Mouse (Mus musculus): ENCODE results near the gene Qtrt1.

The Qtrt1 gene

DNA sequence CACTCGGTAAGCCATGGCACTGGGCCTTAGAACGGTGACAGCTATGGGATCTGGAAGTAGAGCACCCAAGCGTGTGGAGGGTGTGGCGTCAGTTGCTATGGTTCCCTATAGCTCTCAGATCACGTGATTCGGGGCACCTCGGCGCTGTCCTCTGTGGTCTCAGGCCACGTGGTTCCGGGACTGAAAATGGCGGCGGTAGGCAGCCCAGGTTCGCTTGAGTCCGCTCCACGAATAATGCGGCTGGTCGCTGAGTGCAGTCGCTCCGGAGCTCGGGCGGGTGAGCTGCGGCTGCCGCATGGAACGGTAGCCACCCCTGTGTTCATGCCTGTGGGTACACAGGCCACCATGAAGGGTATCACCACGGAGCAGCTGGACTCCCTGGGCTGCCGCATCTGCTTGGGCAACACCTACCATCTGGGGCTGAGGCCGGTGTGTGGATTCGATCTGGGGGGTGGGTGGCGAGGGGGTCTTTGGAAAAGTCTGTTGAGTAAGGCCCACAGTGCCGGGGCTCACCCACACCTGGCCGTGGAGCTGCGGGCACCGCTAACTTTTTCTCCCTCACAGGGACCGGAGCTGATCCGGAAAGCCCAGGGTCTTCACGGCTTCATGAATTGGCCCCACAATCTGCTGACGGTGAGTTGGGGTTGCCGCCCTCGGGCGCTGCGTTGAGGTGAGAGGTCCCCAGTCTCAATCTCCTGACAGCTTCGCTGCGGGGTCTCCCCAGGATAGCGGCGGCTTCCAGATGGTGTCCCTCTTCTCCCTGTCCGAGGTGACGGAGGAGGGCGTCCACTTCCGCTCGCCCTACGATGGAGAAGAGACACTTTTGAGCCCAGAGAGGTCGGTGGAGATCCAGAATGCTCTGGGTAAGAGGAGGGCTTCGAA lies at the start of gene Qtrt1:
Gene Qtrt1, plus strand, starts transcription at position 169 of the 882 bp plus-strand sequence.
- peak; percentile 82 for DNase-seq (ENCODE audit: low read depth, low spot score)

DNA sequence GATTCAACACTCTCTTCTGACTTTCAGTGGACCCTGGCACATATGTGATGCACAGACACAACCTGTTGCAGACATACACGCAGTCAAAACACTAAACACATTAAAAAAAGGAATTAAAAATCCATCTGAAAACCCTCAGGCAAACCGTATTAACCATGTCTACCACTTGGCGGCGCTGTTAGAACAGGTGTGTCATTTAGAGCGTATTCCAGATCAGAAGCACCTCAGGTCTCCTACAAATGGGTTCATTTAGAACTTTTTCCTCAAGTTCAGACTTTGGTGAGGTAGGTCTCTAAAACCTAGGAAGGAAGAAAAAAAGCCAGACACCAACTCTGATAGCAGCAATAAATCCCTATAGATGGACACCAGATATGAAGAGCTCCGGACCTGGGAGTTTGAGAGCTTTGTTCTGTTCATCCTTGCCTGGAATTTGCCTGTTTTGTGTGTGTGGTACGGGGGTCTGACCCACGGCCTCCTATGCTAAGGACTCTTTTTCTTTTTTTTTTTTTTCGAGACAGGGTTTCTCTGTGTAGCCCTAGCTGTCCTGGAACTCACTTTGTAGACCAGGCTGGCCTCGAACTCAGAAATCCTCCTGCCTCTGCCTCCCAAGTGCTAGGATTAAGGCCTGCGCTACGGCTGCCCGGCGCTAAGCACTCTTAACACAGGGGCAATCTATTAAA lies 45.0 kb upstream of the Qtrt1 start:
- no peak for DNase-seq (ENCODE audit: low read depth, low spot score)

- peak; percentile 99 for DNase-seq (ENCODE audit: low read depth, low spot score)
Observed at GRCm38 (mm10) chr9:21367357-21368111, 44.1 kb upstream of the Qtrt1 start, which contains the start of gene Ilf3. Gene Ilf3, plus strand, starts transcription at chr9:21367871.

DNA sequence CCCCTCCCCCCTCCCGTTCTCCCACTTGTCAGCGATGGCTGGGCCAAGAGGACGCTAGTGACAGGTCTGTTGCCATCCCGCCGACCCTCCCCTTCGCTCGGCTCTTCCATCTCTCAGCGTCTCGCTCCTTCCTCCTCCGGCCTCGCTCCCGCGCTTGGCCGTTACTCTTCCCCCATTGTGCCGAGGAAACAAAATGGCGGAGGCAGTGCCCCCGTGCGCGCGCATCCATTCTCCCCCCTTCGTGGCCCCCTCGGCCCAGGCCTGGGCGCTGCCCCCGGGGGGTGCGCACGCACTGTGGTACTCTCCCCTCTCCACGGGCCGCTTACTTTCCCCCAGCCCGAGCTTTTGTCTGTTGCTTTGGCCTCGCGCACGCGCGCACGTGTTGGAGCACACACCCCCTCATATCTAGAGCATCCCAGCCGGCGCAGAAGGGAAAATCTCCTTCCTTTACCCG lies 43.5 kb upstream of the Qtrt1 start:
- no peak for DNase-seq (ENCODE audit: low read depth, low spot score)

- DNase-seq (ENCODE audit: low read depth, low spot score), result no peak
Observed at GRCm38 (mm10) chr9:21369080-21369479, 42.6 kb upstream of the Qtrt1 start.

GRCm38 (mm10) chr9:21370876-21371275 lies 40.8 kb upstream of the Qtrt1 start:
- DNase-seq (ENCODE audit: low read depth, low spot score), result no peak

- no peak for DNase-seq (ENCODE audit: low read depth, low spot score)
Observed at GRCm38 (mm10) chr9:21372508-21372907, 39.1 kb upstream of the Qtrt1 start.

- DNase-seq (ENCODE audit: low read depth, low spot score), result no peak
Observed at GRCm38 (mm10) chr9:21379195-21379594, 32.4 kb upstream of the Qtrt1 start.

DNA sequence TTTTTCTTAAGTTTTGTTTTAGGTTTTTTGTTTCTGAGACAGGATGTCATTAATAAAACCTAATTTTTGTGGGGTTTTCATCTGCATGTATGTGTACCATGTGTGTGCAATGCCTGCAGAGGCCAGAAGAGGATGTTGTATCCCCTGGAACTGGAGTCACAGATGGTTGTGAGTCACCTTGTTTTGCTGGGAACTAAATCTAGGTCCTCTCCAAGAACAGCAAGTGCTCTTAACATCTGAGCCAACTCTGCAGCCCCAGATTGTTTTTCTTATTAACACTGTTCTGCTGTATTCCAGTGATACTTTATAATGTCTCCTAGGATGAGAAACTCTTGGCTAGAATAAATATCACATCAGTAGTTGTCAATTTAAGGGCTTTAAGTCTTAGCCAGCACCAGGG lies 30.8 kb upstream of the Qtrt1 start:
- DNase-seq (ENCODE audit: low read depth, low spot score), result no peak

DNA sequence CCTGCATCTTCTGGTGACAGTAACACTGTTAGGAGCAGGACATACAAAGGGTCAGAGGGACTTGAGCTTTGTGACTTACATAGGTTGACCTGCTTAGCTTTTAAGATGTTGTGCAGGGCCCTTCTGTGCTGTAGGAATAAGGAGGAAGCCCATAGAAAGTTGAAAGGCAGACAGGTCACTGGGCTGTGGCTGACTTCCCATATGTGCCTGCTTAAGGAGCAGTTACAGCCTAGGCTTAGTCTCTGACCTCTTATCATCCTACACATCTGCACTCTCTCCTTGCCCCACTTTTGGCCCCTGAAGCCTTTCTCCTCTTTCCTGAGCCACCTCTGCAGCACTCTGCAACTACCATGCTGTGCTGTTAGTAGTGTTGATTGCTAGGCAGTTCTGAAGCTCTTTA lies 27.7 kb upstream of the Qtrt1 start:
- no peak for DNase-seq (ENCODE audit: low read depth, low spot score)

DNA sequence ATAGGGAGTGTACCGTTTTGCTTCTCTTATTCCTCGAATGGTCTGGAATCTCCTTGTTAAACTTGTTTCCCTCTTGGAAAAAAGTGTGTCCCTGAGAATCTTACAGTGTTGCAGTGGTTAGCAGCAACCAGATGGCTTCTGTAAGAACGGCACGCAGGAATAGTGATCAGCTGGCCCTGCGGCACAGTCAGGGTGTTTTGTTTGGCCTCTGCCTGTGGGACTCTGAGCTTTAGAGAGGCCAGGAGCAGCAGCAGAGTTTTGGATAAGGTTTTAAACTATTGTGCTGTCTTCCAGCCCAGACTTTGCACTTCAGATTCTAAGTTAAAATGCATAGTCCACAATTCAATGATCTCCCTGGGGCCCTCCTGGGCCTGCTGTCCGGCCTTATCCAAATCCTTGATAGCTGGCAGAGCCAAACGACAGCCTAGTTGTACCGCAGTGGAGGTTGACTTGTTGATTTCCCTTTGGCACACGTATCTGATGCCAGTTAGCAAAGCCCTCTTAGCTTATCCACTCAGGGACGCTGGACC lies 18.9 kb upstream of the Qtrt1 start:
- DNase-seq (ENCODE audit: low read depth, low spot score), result no peak

DNA sequence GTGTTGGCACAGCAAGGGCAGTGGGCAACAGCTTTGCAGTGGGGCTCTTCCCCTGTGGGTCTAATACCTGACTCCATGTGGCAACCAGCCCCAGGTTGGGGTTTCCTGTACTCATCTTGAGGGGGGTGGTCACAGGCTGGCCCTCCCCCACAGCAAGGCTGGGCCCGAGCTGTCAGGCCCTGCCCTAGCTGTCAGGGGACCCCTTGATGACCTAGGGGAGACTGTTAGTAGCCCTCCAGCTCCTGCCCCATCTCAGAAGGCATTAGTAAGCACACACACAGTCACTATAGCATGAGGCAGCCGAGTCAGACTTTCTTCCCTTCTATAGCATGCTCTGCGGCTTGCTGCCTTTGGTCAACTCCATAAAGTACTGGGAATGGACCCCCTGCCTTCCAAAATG lies 15.9 kb upstream of the Qtrt1 start:
- DNase-seq (ENCODE audit: low read depth, low spot score), result no peak

GRCm38 (mm10) chr9:21397170-21397569 lies 14.5 kb upstream of the Qtrt1 start:
- no peak for DNase-seq (ENCODE audit: low read depth, low spot score)

- DNase-seq (ENCODE audit: low read depth, low spot score), result no peak
Observed at GRCm38 (mm10) chr9:21401042-21401441, 10.6 kb upstream of the Qtrt1 start.

GRCm38 (mm10) chr9:21402764-21403253 lies 8.8 kb upstream of the Qtrt1 start:
- DNase-seq (ENCODE audit: low read depth, low spot score), result no peak

DNA sequence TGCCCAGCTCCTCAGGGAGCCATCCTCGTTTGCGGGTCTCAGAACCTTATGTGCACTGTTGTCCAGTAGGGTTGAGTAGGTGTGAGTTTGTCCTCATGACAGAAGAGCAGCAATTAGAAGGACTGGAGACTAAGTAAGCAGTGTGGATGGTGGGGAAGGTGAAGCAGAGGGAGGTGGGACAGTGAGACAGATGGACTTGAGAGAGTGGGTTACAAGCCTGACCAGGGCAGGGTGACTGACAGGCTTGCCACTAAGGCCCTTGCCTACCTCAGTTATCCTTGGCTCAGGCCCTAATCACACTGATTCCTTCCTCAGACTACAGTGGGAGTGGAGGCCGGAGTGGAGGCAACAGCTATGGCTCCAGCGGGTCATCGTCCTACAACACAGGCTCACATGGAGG lies 7.9 kb upstream of the Qtrt1 start:
- DNase-seq (ENCODE audit: low read depth, low spot score), result no peak

- DNase-seq (ENCODE audit: low read depth, low spot score), result no peak
Observed at GRCm38 (mm10) chr9:21405525-21405924, 6.1 kb upstream of the Qtrt1 start.

GRCm38 (mm10) chr9:21407951-21408350 lies 3.7 kb upstream of the Qtrt1 start:
- no peak for DNase-seq (ENCODE audit: low read depth, low spot score)

DNA sequence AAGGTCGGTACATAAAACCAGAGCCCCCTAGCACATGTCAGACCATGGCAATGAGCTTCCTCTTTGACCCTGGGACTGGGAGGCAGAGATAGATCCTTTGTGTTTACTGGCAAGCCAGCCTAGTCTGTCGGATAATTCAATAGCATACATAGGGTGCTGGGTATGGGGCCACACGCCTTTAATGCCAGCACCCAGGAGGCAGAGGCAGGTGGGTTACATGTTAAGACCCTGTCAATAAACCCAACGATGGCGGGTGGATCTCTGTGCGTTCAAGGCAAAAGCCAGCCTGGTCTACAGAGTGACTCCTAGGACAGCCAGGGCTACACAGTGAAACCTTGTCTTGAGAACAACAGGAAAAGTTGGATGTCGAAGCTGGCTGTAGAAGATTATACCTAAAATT lies 3.0 kb upstream of the Qtrt1 start:
- DNase-seq (ENCODE audit: low read depth, low spot score), result no peak

DNA sequence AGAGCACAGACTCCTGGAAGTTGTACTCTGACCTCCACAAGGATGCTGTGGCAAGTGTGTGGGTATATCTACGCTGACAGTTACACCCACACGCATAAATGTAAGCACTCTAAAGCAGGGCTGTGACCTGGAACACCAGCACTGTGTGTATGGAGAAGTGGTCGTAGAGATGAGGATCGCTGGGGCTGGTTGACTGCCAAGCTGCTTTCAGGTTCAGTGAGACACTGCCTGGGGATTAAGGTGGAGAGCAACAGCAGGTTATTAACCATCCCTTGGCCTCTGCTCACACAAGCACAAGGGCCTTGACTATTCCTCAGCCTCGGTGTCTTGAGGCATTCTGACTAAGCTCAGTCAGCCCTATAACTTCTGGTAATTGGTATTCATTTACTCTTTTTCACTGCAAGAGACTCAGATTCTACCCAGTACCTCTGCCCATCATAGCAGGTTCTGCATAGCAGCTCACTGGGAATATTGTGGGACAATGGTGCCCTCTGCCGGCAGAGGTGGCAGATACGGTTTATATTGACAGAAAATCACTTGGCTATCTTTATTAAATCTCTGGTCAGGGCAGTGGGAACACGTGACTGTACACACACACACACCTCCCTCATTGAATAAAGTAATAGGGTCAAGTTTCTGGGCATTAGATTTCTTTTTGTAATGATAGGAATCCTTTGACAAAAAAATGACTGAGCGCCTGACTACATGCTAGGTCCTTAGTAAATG lies 1.9 kb upstream of the Qtrt1 start:
- DNase-seq (ENCODE audit: low read depth, low spot score), result no peak

- DNase-seq (ENCODE audit: low read depth, low spot score), result no peak
Observed at GRCm38 (mm10) chr9:21417866-21418265, 6.2 kb downstream of the Qtrt1 start.

All from WW6 (cell line).